Mouse (Mus musculus) testis, adult 2 months (tissue): ENCODE data around the gene Grhl1.

ENCODE experiments used
- CTCF ChIP-seq: fragments of 200-500 bp; IDR thresholded peaks from 2 replicates; pipeline ENCODE4 v1.5.1; 2012; ENCODE audit warnings: low read depth, mild to moderate bottlenecking, inconsistent platforms, low read length, moderate library complexity; ENCODE audit not compliant: control insufficient read depth, insufficient read depth, insufficient replicate concordance
- POLR2A ChIP-seq: fragments of 200-500 bp; IDR thresholded peaks from 2 replicates; pipeline ENCODE4 v1.6.1; 2012; ENCODE audit warnings: low read depth, mild to moderate bottlenecking, inconsistent platforms, low read length, moderate library complexity; ENCODE audit not compliant: control insufficient read depth

- TF ChIP-seq CTCF, result no peak
- no peak for TF ChIP-seq POLR2A
These were observed 40.5 kb downstream of the Grhl1 start for GRCm38 (mm10) chr12:24612591-24612990.
